Mouse (Mus musculus): ENCODE measurements around the gene Fbxo27.

DNA sequence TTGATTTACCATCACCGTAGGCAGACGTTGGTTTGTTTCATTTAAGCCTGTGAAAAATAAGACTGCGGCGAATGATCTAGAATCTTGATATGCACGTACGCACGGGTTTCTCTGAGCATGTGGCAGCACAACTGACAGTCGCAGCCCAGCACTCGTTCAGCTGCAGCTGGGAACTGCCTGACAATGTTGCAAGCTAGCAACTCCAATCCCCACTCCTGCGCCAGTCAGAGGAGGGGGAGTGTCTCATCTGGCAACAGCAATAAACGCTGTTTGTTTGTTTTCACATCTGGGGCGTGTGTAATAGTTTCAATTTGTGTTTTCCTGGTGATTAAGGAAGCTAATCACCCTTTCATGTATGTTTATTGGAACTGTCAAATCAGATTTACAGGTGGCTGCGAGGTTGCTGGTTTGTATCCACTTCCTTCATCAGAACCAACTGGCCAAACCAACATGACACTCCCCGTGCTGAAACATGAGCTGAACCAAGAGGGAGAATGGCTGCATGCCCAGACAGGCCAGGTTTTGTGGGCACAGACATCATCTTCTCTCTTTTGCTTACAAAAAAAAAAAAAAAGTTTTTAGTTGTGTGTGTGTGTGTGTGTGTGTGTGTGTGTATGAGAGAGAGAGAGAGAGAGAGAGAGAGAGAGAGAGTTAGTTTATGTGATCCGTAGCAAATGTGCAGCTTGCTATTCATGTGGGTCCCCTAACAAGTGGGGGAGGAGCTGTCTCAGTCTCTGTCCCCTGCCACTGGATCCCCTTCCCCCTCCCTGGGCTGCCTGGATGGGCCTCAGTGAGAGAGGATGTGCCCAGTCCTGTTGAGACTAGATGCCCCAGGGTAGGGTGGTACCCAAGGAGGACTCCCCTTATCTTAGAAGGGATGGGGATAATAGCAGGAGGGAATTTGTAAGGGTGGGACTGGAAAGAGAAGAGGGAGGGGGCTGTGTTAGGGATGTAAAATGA is 26.7 kb upstream of the Fbxo27 start:
- TF ChIP-seq SIN3A (IDR thresholded peaks at IDR 0.05; ENCODE audit: low read length) = 0 out of 2 replicates have a peak, but pooled peaks have one; percentile 43
- TF ChIP-seq POLR2AphosphoS2 (IDR thresholded peaks at IDR 0.05; ENCODE audit: low read depth, low read length) = no peak
- no peak for TF ChIP-seq ETS1 (conservative IDR thresholded peaks at IDR 0.05; ENCODE audit: low read depth, low read length)
- no peak for TF ChIP-seq MYC (IDR thresholded peaks at IDR 0.05; ENCODE audit: low read depth, low read length)
- no peak for TF ChIP-seq MXI1 (IDR thresholded peaks at IDR 0.05; ENCODE audit: low read depth, low read length)
- TF ChIP-seq CTCF (conservative IDR thresholded peaks at IDR 0.05 in 1 of 2, IDR thresholded peaks at IDR 0.05 in 1 of 2; ENCODE audit: low read depth in 2 of 2, low read length in 2 of 2) = no peak
- TF ChIP-seq POLR2A (IDR thresholded peaks at IDR 0.05; ENCODE audit: low read depth, low read length) = no peak
- no peak for TF ChIP-seq USF1 (IDR thresholded peaks at IDR 0.05; ENCODE audit: low read depth, low read length)
- TF ChIP-seq ELF1 (IDR thresholded peaks at IDR 0.05; ENCODE audit: low read depth, low read length) = 0 out of 2 replicates have a peak, but pooled peaks have one; percentile 12
